Mouse (Mus musculus) gastrocnemius, postnatal 10 days (tissue): ENCODE data around the gene Atg4c. TPM values are rescaled to one million over a fixed set of nuclear protein-coding genes. Genes with fewer than 3 reads are reported as not detected.

Experiments
- DNase-seq: peaks from one replicate; pipeline ENCODE4 v3.0.0; 2021; ENCODE audit warnings: mixed read lengths
- long read RNA-seq, 2 experiments: library from polyadenylated mRNA; stranded (forward); transcript quantifications; one replicate each; pipeline ENCODE4 v2.0.0; 2021
- total RNA-seq, 2 experiments: library from RNA; stranded (reverse); gene quantifications; 2 replicates each; pipeline ENCODE4 v1.2.3; 2021

The Atg4c gene
- 1 to 10 TPM; 6.8 to 7.5 TPM for total RNA-seq
- long read RNA-seq, experiment 1, transcript Atg4c-203 (11 exons, 2,792 nt): minor isoform, 8 of 26 reads
- long read RNA-seq, experiment 1, transcript Atg4c-201 (11 exons, 3,178 nt): major isoform, 9 of 26 reads
- long read RNA-seq, experiment 1, partial matches to known transcripts: 2 of 26 reads
- long read RNA-seq, experiment 1, other reads (novel, unspliced or antisense): 7 of 26 reads
- long read RNA-seq, experiment 2, transcript Atg4c-201 (11 exons, 3,178 nt): major isoform, 5 of 12 reads
- long read RNA-seq, experiment 2, partial matches to known transcripts: 0 of 12 reads
- long read RNA-seq, experiment 2, other reads (novel, unspliced or antisense): 3 of 12 reads

DNA sequence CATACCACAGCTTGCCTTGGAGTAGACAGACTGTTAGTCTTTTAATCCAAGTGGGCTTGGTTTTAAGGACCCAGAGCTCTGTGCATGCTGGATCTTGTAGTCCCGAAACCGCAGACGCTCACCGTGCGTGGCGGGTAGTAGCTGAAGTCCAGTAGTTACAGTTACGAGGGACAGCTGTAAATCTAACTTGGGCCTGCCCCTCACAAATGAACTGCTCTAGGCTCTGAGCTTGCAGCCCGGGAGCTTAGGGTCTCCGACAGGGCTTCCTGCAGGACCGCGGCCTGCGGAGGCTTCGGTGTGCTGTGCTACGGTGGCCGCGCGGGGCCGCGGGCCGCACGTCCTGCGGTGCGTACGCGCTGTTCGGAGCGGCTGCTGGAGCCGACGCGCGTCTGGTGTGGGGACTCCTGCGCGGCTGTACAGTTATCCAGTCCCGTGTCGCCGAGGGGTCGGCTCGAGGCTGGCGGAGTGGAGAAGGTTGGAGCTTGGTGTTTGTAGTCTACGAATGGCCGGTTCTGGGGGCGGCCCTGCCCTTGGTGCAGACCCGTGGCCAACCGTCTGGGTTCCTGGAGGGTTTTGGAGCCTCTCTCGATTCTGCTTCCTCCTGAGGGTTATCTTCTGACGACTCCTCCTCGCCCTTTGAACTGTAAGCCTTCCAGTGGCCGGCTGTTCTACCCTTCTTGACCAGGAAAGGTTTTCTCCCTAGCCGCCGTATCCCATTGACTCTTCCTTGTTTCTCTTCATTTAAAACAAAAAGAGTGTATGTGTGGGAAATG, at the start of gene Atg4c:
Gene Atg4c, plus strand, starts transcription at position 125 of the 773 bp plus-strand sequence.
- DNase-seq: peak; percentile 75

DNA sequence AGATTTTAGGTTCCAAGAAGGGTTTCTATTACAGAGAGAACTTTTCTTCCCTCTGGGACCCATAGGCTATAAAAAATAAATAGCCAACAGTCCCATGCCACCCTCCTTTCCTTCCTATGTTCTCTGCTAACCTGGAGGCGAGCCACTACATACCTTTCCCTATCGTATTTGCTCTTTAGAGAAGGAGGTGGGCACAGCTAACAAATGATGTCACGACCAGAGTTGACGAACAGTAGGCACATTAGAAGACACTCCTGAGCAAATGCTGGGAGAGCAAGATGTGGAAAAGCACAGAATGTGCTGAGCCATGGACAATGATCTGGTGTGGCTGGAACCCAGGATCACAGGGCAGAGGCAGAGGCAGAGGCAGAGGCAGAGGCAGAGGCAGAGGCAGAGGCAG, 42.3 kb upstream of the Atg4c start:
- DNase-seq: no peak

DNA sequence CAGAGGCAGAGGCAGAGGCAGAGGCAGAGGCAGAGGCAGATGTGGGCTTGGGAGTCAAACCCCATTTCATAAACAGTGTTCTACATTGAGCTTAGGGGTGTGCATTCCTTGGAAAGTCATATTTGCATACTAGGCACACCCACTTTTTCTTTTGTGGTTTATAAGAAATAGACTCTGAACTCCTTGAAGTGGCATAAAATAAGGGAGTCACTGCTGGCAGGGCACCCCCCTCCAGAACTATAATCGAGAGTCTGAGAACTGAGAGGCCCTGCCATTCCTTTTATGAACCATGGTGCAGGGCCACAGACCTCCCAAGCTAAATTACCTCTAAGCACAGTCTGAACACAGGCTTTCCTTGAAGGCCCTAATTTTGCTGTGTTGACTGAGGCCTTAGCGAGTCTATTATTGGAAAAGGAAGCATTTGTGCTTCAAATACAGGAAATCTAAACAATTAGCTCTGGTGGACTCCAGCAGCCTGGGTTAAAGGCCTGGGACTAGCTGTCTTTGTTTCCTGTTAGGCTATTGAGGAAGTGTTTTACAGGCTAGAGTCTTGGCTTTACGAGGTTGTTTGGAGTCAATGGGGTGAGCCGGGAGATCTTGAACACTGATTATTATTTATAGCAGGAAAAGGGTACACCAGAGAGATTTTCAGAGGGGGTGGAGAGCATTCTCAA, 41.7 kb upstream of the Atg4c start:
- DNase-seq: no peak

DNA sequence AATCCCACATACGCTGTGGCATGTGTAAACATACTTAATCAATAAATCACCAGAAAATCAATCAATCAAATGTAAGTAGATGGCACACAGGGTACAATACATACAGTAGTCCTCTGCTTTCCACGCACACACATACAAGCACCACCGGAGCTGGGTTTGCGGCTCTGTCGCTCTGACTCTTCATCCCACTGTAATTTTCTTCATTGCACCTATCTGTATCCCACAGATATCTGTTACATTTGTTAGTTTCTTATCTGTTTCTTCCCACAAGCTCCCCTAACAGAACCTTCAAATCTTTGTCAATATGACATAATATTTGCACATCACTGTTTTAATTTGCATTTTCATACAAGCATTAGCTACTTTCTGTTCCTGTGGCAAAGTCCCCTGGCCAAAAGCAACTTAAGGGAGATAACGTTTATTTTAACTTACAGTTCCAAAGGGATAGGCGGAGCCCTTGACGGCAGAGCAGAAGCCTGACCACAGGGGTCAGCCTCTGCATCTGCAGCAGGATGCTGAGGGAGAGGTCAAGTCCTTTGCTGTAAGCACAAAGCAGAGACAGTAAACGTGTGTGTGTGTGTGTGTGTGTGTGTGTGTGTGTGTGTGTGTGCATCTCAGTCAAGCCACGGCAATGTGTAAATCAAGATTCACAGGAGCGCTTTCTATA, 37.0 kb upstream of the Atg4c start:
- DNase-seq: no peak

DNA sequence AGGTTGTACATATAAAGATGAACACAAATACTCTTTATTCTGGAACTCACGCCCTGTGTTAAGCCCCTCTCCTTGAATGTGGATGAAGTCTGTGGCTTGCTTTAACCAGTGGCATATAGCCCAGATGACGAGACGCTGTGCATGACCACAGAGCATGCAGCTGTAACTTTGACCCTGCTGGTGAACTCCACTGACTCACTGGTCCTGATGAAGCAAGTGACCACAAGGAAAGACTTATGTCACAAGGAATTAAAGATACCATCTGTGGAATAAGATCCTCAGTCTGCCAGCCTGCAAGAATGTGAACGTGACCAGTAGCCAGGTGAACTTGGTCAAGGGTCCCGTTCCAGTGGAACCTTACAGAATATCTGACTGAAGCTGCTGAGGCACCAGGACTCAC, 35.2 kb upstream of the Atg4c start:
- no peak for DNase-seq

DNA sequence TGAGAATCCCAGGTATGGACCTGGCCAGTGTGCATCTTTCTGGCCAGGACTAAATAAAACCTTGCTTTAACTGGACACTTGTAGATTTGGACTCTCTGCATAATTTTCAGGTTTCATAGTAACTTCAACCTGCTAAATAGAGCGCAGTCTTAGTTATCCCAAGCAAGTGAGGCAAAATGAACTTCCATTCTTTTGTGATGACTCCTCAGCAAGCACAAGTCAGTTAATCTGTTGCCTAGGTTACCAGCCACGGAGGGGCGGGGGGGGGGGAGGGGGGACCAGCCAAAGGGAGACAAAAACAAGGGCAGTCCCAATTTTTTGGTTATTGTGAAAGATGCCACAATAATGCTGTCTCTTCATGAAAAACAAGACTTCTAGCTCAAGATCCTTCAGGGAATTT, 33.3 kb upstream of the Atg4c start:
- no peak for DNase-seq

DNA sequence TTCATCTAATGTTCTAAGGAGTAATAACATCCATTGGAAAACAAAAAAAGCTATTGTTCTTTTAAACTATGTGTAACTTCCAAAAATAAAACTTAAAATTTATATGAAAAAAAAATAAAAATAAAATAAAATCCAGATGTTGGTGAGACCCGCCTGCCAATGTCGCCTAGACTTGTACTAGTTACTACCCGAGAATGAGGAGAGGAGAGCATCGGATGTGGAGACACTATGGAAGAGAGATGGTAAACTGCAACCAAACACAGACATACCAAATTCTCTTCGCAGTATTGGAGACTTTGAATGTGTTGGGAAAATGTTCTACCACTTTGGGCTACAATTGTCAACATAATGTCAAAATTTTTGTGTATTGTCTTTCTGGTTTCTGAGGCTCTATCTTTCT, 32.8 kb upstream of the Atg4c start:
- DNase-seq: no peak

DNA sequence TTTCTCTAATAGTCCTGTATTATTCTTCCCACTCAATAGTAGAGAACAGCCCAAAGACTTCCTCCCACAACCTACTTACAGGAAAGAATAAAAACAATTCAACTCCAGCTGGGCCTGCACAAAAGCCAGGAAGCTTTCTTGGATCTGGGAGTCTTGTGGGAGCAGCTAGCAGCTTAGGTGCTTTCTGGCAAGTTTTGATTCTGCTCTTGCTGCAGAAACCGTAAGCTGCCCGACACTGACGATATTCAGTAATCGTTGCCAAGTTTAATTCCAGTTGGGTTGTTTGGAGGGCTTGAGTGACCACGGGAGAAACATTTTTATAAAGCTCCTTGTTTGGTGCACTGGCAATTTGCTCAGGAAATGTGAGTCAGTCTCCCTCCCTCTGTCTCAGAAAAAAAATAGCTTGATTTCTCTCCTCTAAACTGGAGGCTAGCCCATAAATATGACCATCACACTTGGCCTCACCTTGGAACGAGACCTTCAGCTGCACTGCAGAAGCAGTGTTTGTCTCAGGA, 32.2 kb upstream of the Atg4c start:
- no peak for DNase-seq

DNA sequence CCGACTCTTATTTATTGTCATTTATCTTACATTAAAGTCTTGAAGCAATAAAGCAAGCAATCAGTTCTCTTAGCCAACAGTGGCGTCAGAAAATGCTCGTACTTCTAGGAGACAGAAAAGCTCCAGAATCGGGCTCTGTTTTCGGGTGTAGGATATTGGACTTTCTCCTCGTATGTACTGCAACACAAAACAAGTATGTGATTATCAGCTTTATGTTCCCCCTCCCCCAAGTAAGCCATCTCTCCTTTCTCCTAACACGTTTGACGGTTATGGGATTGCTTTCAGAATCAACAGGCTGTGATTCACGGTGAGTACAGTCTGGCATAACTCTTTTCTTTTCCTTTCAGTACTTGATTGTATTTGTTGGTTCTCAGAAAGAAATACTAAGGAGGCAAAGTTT, 30.7 kb upstream of the Atg4c start:
- no peak for DNase-seq

DNA sequence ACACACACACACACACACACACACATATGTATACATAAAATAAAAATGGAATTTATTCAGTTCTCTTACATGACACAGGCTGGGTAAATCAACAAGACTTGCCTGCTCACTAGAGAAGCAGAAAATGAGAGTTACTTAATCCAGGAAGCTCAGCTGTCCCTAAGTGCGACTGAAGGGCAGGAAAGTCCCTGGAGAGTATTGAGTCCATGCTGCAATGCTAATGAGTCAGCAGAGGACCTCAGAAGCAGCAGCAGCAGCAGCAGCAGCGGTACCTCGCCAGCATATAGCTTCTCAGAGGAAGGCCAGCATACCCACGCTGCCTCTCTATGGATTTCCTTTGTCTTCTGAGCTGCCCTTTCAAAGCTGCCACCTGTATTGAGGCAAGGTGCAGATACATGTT, 30.2 kb upstream of the Atg4c start:
- no peak for DNase-seq

DNA sequence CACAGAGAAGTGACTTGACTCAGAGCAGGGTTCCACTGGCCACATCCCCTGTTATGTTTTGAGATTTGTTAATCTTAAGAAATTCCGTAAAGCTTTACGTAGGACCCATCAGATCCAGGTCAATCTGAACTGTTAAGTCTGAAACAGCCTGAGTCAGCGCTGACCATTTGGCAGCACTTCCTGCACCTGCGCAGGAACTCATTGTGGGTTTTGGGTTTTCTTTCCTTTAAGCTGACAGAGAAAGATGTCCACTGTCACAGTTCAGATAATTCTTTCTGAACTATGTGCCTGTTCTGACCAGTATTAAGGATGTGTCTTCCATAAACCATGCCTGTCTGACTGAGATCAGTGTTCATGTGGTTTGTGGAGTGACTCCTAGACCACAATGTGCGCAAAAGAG, 24.9 kb upstream of the Atg4c start:
- no peak for DNase-seq

DNA sequence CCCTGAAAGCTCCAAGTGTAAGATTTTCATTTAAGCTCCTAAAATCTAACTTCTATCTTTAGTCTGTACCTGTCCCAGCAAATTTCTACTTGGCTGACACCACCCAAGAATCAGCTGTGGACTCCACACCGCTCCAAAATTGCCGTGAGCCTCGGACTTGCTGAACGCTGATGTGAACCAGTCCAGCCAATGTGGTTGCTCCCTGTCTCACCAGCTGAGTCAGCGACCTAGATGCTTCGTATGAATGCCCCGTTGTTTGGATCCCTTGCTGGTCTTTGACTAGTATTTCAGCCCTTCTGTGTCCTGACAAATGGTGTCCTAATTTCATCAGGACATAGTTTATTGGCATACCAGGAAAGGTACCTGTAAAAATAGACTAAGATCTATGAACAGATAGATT, 19.5 kb upstream of the Atg4c start:
- no peak for DNase-seq

DNA sequence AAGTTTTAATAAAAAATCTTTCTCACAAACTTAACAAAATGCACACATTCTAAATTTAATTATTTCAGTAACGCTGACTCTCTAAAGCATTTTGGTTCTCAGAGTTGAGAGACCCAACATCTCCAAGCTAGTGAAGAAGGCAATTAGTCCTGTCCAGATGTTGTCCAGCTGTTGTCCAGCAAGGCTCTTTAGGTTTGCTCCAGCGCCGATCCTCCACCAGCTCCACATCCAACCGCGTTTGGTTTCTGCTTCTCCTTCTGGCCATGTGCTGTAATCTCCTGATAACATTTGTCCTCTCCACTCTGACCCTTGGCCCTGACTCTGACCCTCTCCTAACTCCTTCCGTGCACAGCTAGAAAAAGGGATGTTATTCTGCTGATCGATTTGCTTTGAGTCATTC, 16.9 kb upstream of the Atg4c start:
- DNase-seq: no peak

DNA sequence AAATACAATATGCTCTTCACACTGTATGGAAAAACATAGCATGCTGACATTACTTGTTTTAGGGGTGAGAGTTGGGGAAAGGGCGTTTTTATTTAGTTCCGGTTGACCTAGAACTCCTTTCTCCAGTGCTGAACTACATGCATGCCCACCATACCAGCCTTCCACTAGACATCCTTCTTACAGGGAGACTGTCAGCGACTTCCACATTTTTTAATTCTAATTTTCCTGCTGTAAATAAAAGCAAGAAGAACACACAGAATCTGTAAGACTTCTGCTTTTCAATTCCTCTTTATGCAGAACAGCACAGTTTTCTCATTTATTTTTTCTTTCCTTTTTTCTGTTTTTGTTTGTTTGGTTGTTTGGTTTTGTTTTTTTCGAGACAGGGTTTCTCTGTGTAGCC, 16.5 kb upstream of the Atg4c start:
- no peak for DNase-seq

DNA sequence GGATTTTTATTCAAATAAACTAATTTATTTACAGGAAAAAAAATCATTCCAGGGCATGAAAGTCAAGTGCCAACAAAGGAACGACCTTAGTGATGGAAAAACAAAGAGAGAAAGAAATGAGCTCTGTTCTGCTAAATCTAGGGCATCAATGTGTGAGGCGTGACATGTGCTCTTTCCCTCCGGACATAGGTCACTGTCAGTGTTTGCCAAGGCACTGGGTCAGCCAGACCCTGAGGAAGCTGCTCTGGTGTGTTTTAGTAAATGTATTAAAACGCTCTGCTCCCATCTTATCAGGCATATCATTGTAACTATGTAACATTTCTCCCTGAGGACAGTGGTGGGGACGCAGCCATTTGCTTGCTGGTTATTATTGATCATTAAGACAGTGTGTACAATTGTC, 14.9 kb upstream of the Atg4c start:
- no peak for DNase-seq

DNA sequence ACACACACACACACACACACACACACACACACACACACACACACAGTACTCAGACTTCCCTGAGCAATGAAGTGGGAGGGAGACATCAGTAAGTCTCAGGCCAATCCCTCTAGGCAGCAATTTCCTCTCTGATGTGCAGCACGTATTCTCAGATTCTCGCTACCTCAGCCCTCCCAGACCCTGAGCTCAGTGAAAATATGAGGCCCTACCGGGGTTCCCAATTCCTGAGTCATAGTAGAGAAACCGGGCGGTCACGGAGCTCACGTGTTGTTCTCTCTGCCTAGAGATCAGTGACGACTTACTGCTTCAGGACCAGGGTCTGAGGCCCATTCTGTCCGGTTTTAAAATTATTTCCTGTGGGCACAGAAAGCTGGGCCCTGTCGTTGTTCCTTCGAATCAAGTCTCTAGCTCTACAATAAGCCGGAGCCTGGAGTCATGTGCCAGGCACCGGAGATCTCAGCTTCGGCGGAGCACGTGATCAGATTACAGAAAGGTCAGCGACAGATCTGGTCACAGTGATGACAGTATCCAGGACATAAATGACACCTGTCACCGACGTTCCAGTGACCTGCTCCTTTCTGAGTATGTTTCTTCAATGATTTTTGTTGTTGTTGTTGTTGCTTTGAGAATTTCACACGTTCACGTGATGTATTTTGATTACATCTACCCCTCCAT, 14.2 kb upstream of the Atg4c start:
- DNase-seq: no peak

DNA sequence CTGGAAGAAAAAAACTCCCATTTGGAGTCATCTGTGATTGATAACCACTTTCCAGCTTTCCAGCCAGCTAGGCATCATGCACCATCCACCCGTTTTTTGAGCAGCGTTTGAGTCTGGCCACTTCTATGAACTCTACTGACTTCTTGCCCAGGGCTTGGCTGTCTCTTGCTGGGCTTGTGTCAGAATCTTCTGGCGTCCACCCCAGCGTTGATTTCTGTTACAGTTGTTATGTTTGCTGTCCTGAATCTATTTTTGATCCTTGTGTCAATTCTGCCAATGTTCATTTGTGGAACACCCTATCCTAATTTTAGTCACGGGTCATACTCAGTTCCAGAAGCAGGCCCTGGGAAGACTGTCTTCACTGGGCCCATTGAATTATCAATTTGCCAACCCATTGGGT, 12.8 kb upstream of the Atg4c start:
- DNase-seq: peak; percentile 76

DNA sequence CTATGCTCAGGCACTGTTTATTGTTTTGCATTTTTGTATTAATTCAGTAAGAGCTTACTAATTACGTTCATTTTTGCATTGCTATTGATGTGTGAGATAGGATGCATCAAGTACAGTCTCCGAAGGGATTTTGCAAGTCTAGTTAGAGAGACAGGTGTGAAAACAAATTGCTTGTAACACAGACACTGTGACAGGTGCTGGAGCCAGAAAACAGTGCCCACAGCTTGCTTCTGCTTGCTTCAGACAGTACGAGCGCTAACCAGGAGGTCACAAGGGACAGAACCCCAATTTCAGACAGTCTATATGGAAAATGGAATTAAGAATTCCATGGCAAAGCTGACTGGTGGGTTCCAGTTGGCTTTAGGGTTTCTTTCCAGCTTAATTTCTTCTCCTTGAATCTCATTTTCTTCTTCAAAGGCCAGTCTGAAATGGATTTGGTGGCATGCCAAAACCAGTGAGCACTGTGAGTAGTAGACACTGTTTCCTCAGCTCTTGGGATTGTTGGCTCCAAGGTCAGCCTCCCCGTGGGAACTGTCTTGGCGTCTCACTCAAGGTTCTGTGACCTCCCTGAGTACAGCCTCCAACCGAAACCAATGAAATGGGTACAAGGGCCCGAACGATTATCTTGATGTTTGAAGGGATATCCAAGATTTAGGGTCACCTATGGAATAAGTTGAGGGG, 11.9 kb upstream of the Atg4c start:
- DNase-seq: no peak

DNA sequence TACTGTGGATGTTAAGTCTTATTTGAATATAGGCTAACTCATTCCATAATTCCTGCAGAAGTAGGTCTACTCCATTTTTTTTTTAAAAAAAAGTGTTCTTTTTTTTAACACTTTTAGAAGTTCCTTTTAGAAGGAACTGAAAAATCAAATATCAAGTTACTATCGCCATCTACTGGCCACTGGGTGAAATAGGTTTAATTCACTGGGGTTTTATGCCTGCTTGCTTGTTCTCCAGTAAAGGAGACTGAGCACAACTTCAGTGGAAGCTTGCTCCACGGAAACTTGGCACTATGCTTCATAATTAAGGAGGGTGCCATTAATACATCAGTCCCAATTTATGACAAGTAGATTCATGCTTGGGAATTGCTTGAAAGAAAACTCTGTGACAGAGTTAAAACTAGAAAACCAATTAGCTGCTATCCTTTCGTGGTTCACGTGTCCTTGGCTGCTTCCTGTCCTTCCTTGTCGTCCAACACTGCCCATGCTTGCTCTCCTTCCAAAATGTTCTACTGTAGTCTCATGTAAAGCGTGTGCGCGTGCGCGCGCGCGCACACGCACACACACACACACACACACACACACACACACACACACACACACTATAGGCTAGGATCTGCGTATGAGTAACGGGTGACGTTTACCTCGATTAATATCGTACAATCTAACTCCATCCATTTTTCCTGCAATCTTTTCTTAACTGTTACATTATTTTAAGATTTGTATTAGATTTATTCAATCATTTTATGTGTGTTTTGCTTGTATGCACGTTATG, 10.9 kb upstream of the Atg4c start:
- no peak for DNase-seq

DNA sequence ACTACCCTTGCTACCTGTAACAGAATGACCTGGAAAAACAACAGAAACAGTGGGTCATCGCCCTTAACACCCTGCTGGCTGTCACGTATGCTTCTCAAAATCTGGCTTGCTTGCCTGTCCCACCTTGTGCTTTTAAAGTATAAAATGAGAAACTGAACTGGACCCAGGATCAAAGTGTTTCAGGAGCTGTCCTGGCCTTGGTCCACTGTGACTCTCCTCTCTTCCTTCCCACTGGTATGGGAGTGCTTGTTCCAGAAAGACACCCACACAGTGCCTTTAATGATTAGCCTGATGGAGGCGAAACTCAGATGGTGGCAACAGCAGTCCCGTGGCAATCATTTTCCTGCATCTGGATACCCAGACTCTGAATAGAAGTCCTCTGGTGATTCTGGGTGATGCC, 9.1 kb upstream of the Atg4c start:
- no peak for DNase-seq

DNA sequence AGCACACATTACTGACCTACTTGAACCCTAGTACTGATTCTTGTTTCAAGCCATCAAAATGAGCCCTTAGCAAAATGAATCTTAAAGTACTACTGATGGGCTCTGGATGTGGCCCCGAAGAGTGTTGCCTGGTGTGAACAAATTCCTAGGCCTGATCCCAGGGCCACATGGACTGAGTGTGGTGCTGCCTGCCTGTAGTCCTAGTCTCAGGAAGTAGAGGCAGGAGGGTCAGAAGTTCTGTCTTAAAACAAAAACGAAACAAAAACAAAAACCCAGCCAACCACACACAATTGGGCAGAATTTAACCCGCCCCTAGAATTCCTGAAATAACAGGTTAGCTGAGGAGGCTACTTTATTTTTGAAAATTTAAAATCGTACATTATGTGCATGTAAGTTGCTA, 8.4 kb upstream of the Atg4c start:
- no peak for DNase-seq
